Mouse (Mus musculus): ENCODE data around the gene Ncaph. TPM values are rescaled to one million over a fixed set of nuclear protein-coding genes. Genes with fewer than 3 reads are reported as not detected.

Gene Ncaph
- total and polyA plus RNA-seq, 3 experiments = 53.4 to 74.1 (median 55.3) TPM

DNA sequence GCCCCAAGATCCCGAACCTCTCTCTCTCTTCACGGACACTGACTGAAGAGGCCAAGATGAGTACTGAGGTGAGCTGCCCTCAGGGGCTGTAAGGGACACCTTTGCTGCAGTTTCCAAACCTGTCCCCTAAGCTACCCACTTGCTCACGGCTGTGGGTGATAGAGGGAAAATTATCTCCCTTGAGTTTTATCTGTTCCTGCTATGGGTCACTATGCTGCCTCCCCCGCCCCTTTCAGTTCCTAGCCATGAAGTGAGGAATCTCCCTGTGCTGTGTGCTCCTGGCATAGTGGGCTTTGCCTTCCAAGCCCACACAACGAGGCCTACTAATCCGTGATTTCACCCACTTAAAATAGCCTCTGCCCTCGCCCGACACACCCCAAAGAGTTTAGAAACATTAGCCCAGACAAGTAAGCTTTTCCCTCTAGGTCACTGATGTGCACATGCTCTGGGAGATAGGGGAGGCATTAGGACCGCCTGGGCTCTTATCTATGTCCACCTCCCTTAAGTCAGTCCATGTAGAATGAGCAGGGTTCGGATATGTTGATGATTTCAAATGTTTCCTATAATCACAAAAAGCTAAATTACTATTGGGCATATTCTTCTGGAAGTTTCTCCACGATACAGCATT, 53.0 kb downstream of the Ncaph start:
- no peak overlapping the region for H3K27ac ChIP-seq (ENCODE audit: insufficient read depth, low read depth)
- no peaks in the 10 kb centered on the region for H3K27me3 ChIP-seq (replicated peaks)
- TF ChIP-seq SIN3A (IDR thresholded peaks at IDR 0.05; ENCODE audit: low read length) (no peak), NRF1 (IDR thresholded peaks at IDR 0.05; ENCODE audit: low read depth, low read length) (no peak), MAZ (IDR thresholded peaks at IDR 0.05; ENCODE audit: low read depth, low read length) (no peak), TCF12 (IDR thresholded peaks at IDR 0.05; ENCODE audit: low read depth, low read length) (no peak), GABPA (IDR thresholded peaks at IDR 0.05; ENCODE audit: insufficient replicate concordance, low read depth, low read length) (no peak), USF2 (conservative IDR thresholded peaks at IDR 0.05; ENCODE audit: low read depth, low read length) (no peak), UBTF (IDR thresholded peaks at IDR 0.05; ENCODE audit: low read depth, low read length) (no peak), RCOR1 (conservative IDR thresholded peaks at IDR 0.05; ENCODE audit: low read depth, low read length) (no peak), RAD21 (IDR thresholded peaks at IDR 0.05; ENCODE audit: low read depth, low read length) (no peak), EP300 (IDR thresholded peaks at IDR 0.05; ENCODE audit: low read length) (no peak), TBP (conservative IDR thresholded peaks at IDR 0.05; ENCODE audit: low read depth, low read length) (no peak), E2F4 (IDR thresholded peaks at IDR 0.05; ENCODE audit: insufficient replicate concordance, low read depth, low read length) (no peak), JUN (IDR thresholded peaks at IDR 0.05; ENCODE audit: insufficient read depth, low read depth, low read length) (no peak), KAT2A (IDR thresholded peaks at IDR 0.05; ENCODE audit: insufficient replicate concordance, low read length) (no peak), CHD1 (IDR thresholded peaks at IDR 0.05; ENCODE audit: low read depth, low read length) (no peak), ETS1 (conservative IDR thresholded peaks at IDR 0.05; ENCODE audit: low read depth, low read length) (no peak), POLR2A (IDR thresholded peaks at IDR 0.05; ENCODE audit: low read depth, low read length) (no peak), MAX (IDR thresholded peaks at IDR 0.05; ENCODE audit: low read length) (no peak), CTCF (conservative IDR thresholded peaks at IDR 0.05 in 1 of 2, IDR thresholded peaks at IDR 0.05 in 1 of 2; ENCODE audit: low read depth in 2 of 2, low read length in 2 of 2) (no peak), NELFE (IDR thresholded peaks at IDR 0.05; ENCODE audit: low read depth, low read length) (no peak)
- H3K36me3 ChIP-seq (replicated peaks in 1 of 2; ENCODE audit: control insufficient read depth in 1 of 2, insufficient read depth in 1 of 2, low read length in 1 of 2) = peaks cover 11 to 44% of the 10 kb centered on the region in 2 experiments
- H3K4me2 ChIP-seq (ENCODE audit: insufficient read depth, low read depth, poor library complexity, severe bottlenecking) = no peak overlapping the region
- in situ Hi-C loops (cut with MboI; ENCODE audit: low pct_ligation_motif_present, low pct_unique_long_range_greater_than_20kb, low sequenced_read_pairs) = no loop called here
- DNase-seq (ENCODE audit: extremely low read depth) = no peak
- dilution Hi-C loops (cut with MboI; ENCODE audit: extremely low pct_ligation_motif_present, extremely low pct_unique_long_range_greater_than_20kb, low sequenced_read_pairs) = no loop called here
- H3K4me1 ChIP-seq (ENCODE audit: control insufficient read depth in 1 of 2, insufficient read depth in 2 of 2) = peaks cover 0 to 28% of the 10 kb centered on the region in 2 experiments; a peak in 2 of 4 replicates
- H3K4me3 ChIP-seq (replicated peaks in 1 of 3; ENCODE audit: low read depth in 2 of 3, low read length in 2 of 3, poor library complexity in 1 of 3) = no peak overlapping the region
- peaks cover 5% of the 10 kb centered on the region for H3K9me3 ChIP-seq (replicated peaks; ENCODE audit: low read length)
- H3K79me2 ChIP-seq (replicated peaks; ENCODE audit: control insufficient read depth, extremely low read depth, insufficient read depth, poor library complexity, severe bottlenecking) = no peaks in the 10 kb centered on the region
- H3K9ac ChIP-seq (ENCODE audit: insufficient read depth, low read depth) = no peak overlapping the region

All from CH12.LX (cell line).